Mouse (Mus musculus): Measurements from ENCODE around the gene Efcab5.

Gene Efcab5

GRCm38 (mm10) chr11:77188868-77189267 lies at the start of gene Efcab5:
TSS of gene Efcab5 (minus strand) at chr11:77188968.
- DNase-seq, result no peak

GRCm38 (mm10) chr11:77235267-77235666 lies 46.5 kb upstream of the Efcab5 start:
- DNase-seq, result no peak

GRCm38 (mm10) chr11:77231514-77231913 lies 42.7 kb upstream of the Efcab5 start:
- DNase-seq, result no peak

GRCm38 (mm10) chr11:77230765-77231164 lies 42.0 kb upstream of the Efcab5 start:
- DNase-seq, result no peak

- peak in 1 of 2 experiments; percentile 25 for DNase-seq
Observed at GRCm38 (mm10) chr11:77216761-77217130, 28.0 kb upstream of the Efcab5 start.

- DNase-seq, result peak; percentile 89 to 90
Observed at GRCm38 (mm10) chr11:77215951-77216760, 27.4 kb upstream of the Efcab5 start, which contains the start of gene Ssh2. TSS of gene Ssh2 (plus strand) at chr11:77216287.

GRCm38 (mm10) chr11:77215483-77215882 lies 26.7 kb upstream of the Efcab5 start:
- DNase-seq, result no peak

GRCm38 (mm10) chr11:77214755-77215154 lies 26.0 kb upstream of the Efcab5 start:
- DNase-seq, result peak; percentile 28 to 69

GRCm38 (mm10) chr11:77214142-77214692 lies 25.4 kb upstream of the Efcab5 start:
- DNase-seq, result no peak

- DNase-seq, result no peak
Observed at GRCm38 (mm10) chr11:77200703-77201102, 11.9 kb upstream of the Efcab5 start.

- DNase-seq, result no peak
Observed at GRCm38 (mm10) chr11:77199636-77200035, 10.9 kb upstream of the Efcab5 start.

GRCm38 (mm10) chr11:77196181-77197143 lies 7.7 kb upstream of the Efcab5 start:
- peak; percentile 61 to 63 for DNase-seq

- no peak for DNase-seq
Observed at GRCm38 (mm10) chr11:77195360-77196109, 6.8 kb upstream of the Efcab5 start.

GRCm38 (mm10) chr11:77194762-77195161 lies 6.0 kb upstream of the Efcab5 start:
- DNase-seq, result no peak

GRCm38 (mm10) chr11:77193941-77194553 lies 5.3 kb upstream of the Efcab5 start:
- no peak for DNase-seq

- no peak for DNase-seq
Observed at GRCm38 (mm10) chr11:77193410-77193809, 4.6 kb upstream of the Efcab5 start.

- DNase-seq, result no peak
Observed at GRCm38 (mm10) chr11:77184926-77185325, 3.8 kb downstream of the Efcab5 start.

GRCm38 (mm10) chr11:77182616-77183015 lies 6.2 kb downstream of the Efcab5 start:
- no peak for DNase-seq

GRCm38 (mm10) chr11:77182041-77182440 lies 6.7 kb downstream of the Efcab5 start:
- no peak for DNase-seq

GRCm38 (mm10) chr11:77181528-77181927 lies 7.2 kb downstream of the Efcab5 start:
- DNase-seq, result no peak

GRCm38 (mm10) chr11:77180886-77181285 lies 7.9 kb downstream of the Efcab5 start:
- no peak for DNase-seq

GRCm38 (mm10) chr11:77179771-77180170 lies 9.0 kb downstream of the Efcab5 start:
- no peak for DNase-seq

Measured in lung, postnatal 4 days (tissue).